Mouse (Mus musculus) lung, postnatal 36 days (tissue): ENCODE measurements at regions not wholly inside any gene's neighbourhood (a gene's known extent, or its start where the extent isn't known, plus 50 kb on each side); places are given as distances from the start of the nearest gene placed in this dataset.

Experiments
- DNase-seq: peaks from one replicate; pipeline ENCODE4 v3.0.0; 2022; ENCODE audit warnings: mixed read lengths

- DNase-seq, result no peak
These were observed 590.0 kb downstream of the Iqcm start for GRCm38 (mm10) chr8:76038526-76038925.

DNA sequence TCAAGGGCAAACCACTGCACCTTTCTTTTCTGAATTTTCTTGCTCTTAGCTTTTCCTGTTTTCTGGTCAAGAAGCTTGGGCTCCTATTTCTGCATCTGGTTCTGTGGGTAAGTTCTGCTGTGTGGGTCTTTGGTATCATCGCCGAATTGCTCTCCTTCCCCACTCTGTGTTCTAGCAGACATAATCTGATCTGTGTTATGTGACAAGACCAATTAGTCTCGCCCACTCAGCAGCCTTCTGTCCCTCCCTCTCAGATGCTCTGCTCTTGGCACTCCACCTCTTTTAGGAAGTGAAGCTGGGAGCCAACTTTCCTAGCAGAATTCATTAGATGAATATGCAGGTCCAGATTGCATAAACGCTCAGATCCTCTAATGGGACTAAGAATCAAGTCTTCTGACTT is 603.5 kb downstream of the Iqcm start:
- DNase-seq, result no peak

DNA sequence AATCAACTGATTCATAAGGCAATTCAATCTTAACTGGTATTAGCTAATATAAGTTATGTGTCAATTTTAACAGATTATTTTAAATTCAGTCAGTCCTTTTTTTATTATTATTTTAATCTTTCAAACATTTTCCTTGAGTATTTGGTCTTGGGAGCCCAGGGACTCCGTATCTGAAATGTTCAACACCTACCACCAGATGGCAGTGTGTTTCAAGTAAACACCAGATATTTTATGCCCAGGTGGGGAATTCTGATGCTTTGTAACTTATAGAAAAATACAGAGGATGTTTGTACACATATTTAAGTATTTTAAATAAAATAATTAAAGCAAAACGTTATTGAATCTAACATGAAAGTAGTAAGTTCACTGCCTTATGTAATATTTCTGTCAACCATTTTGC is 619.2 kb downstream of the Iqcm start:
- DNase-seq, result peak; percentile 12

DNA sequence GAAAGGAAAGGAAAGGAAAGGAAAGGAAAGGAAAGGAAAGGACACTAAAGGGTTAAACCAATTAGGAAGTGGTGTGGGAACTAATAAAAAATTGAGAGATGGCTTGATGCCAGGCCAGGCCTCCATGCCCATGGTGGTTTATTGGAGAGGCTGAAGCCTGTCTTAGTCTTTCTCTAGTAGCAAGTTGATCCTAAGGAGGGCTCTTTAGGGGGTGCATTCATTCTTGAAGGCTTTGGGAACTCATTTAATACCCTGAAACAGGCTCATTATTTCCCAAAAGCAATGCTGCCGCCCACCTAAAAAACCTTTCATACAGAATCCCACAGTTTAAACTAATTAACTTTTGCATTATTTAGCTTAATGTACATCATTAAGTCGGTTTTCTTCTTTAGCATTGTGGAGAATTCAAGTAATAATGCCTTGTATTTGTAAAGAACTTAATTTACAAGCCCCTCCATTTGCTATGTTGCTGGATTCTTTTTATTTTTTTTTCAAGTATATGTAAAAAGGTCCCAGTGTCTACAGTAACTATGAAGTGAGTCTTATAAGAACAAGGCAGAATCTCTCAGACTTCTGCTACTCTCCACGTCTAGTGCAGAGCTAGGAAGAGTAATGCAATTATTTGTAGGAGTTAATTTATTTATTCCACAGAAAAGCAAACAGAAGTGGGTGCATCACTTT is 624.3 kb downstream of the Iqcm start:
- no peak for DNase-seq

GRCm38 (mm10) chr8:76120587-76121145 is 672.2 kb downstream of the Iqcm start:
- no peak for DNase-seq

DNA sequence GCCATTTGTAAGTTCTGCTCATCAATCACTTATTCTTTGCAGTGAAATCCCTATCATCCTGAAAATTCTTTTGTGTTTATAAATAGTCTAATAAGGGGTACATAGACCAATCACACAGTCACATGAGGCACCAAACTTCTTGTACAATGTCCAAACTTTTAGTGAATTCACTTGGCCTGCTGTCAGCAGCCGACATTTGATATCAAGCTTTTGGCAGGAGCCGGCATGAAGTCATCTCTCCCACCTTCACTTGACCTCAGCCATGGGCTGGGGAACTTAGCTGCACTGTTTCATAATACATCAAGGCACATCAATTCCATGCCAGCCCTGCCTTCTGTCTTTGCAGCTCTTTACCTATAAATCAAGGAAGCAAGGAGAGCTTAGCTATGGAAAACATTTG is 679.0 kb downstream of the Iqcm start:
- no peak for DNase-seq

- DNase-seq, result no peak
These were observed 688.7 kb downstream of the Iqcm start for GRCm38 (mm10) chr8:76137219-76137618.

DNA sequence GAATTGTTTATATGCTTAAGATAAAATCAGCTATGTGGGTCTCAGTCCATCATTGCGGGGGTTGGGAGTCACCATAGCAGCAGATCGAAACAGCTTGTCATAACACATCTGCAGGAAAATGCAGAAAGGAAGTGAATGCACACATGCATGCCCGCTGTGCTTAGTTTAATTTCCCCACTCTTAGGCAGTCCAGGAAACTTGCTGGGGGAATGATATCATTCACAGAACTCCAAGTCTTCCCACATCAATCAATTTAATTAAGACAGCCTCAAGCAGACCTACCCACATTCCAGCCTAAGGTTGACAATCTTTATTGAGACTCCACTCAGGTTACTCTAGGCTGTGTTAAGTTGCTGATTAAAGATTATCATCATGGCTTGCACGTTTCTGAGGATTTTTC is 700.2 kb downstream of the Iqcm start:
- no peak for DNase-seq

GRCm38 (mm10) chr8:76182520-76182919 is 716.7 kb upstream of the Nr3c2 start:
- DNase-seq, result no peak

- no peak for DNase-seq
These were observed 715.4 kb upstream of the Nr3c2 start for GRCm38 (mm10) chr8:76183836-76184235.

GRCm38 (mm10) chr8:76187293-76187692 is 711.9 kb upstream of the Nr3c2 start:
- no peak for DNase-seq

DNA sequence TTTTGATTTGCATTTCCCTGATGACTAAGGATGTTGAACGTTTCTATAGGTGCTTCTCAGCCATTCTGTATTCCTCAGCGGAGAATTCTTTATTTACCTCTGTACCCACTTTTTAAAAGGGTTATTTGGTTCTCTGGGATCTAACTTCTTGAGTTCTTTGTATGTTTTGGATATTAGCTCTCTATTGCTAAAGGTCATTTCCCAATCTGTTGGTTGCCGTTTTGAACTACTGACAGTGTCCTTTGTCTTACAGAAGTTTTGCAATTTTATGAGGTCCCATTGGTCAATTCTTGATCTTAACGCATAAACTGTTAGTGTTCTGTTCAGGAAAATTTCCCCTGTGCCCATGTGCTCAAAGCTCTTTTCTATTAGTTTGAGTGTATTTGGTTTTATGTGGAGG is 687.4 kb upstream of the Nr3c2 start:
- DNase-seq, result no peak

- DNase-seq, result no peak
These were observed 681.2 kb upstream of the Nr3c2 start for GRCm38 (mm10) chr8:76217819-76218580.

GRCm38 (mm10) chr8:76230847-76231246 is 668.4 kb upstream of the Nr3c2 start:
- DNase-seq, result no peak

- DNase-seq, result no peak
These were observed 650.0 kb upstream of the Nr3c2 start for GRCm38 (mm10) chr8:76249194-76249593.

GRCm38 (mm10) chr8:76252161-76253010 is 646.9 kb upstream of the Nr3c2 start:
- DNase-seq, result no peak
